Mouse (Mus musculus) left cerebral cortex, adult 2 months (tissue): ENCODE measurements around the gene Nfkbia. TPM values are rescaled to one million over a fixed set of nuclear protein-coding genes. Genes with fewer than 3 reads are reported as not detected.

Source experiments
- DNase-seq, 2 experiments: peaks; one replicate each; pipeline ENCODE4 v3.0.0; 2021 to 2022; ENCODE audit warnings: low spot score in 2 of 2, mixed read lengths in 1 of 2; ENCODE audit errors: extremely low spot score in 1 of 2
- H3K27ac ChIP-seq: fragments of 200-600 bp; 2 replicates; pipeline ENCODE4 v1.8.1; 2022
- H3K4me3 ChIP-seq: fragments of 200-600 bp; 2 replicates; pipeline ENCODE4 v1.8.1; 2022
- CTCF ChIP-seq: fragments of 200-600 bp; IDR thresholded peaks from 2 replicates; pipeline ENCODE4 v1.8.1; 2022; ENCODE audit warnings: antibody characterized with exemption, mild to moderate bottlenecking, moderate library complexity
- intact Hi-C: fragments of 180-260 bp; cut with DNase I; formaldehyde crosslinking; loops from one replicate; pipeline ENCODE4 v1.15.1; 2025
- total RNA-seq, 2 experiments: library from RNA; stranded (reverse); gene quantifications; 2 replicates each; pipeline ENCODE4 v1.2.3; 2021

Gene Nfkbia
- total RNA-seq, 2 experiments from 2014 or later: 33.3 to 53.1 TPM

GRCm38 (mm10) chr12:55478901-55479300, 13.5 kb downstream of the Nfkbia start:
- TF ChIP-seq CTCF: no peak
- intact Hi-C loops: no loop called here
- no peak for DNase-seq

GRCm38 (mm10) chr12:55474209-55474583, 18.3 kb downstream of the Nfkbia start:
- Histone ChIP-seq H3K4me3 (no peak overlapping the region), H3K27ac (peak overlapping the region; percentile 70)
- no peak for DNase-seq
- no peak for TF ChIP-seq CTCF
- intact Hi-C loops: no loop called here

More at GRCm38 (mm10) chr12:55478901-55479300, 13.5 kb downstream of the Nfkbia start:
- H3K27ac ChIP-seq: no peak overlapping the region
- no peak overlapping the region for H3K4me3 ChIP-seq

- no peak overlapping the region for H3K4me3 ChIP-seq
- peak overlapping the region; percentile 70 for H3K27ac ChIP-seq
- no peak for TF ChIP-seq CTCF
- no peak for DNase-seq
- intact Hi-C loops: no loop called here
Measured at GRCm38 (mm10) chr12:55473250-55474208, 18.9 kb downstream of the Nfkbia start.

- intact Hi-C loops: no loop called here
- Histone ChIP-seq H3K27ac (no peak overlapping the region), H3K4me3 (no peak overlapping the region)
- DNase-seq: no peak
- TF ChIP-seq CTCF: no peak
Measured at GRCm38 (mm10) chr12:55471344-55471743, 21.1 kb downstream of the Nfkbia start.

- Histone ChIP-seq H3K4me3 (no peak overlapping the region), H3K27ac (no peak overlapping the region)
- intact Hi-C loops: no loop called here
- TF ChIP-seq CTCF: no peak
- DNase-seq: no peak
Measured at GRCm38 (mm10) chr12:55470442-55470841, 22.0 kb downstream of the Nfkbia start.

GRCm38 (mm10) chr12:55467331-55468180, 24.9 kb downstream of the Nfkbia start:
- Histone ChIP-seq H3K27ac (no peak overlapping the region), H3K4me3 (no peak overlapping the region)
- intact Hi-C loops: no loop called here
- no peak for DNase-seq
- TF ChIP-seq CTCF: no peak

- DNase-seq: no peak
- intact Hi-C loops: no loop called here
- no peak for TF ChIP-seq CTCF
- Histone ChIP-seq H3K4me3 (no peak overlapping the region), H3K27ac (no peak overlapping the region)
Measured at GRCm38 (mm10) chr12:55466816-55467215, 25.6 kb downstream of the Nfkbia start.

GRCm38 (mm10) chr12:55466088-55466701, 26.3 kb downstream of the Nfkbia start:
- no peak for TF ChIP-seq CTCF
- Histone ChIP-seq H3K4me3 (no peak overlapping the region), H3K27ac (no peak overlapping the region)
- peak in 1 of 2 experiments; percentile 27 for DNase-seq
- intact Hi-C loops: no loop called here

GRCm38 (mm10) chr12:55465401-55465983, 27.0 kb downstream of the Nfkbia start:
- Histone ChIP-seq H3K27ac (peak overlapping the region; percentile 65), H3K4me3 (no peak overlapping the region)
- no peak for DNase-seq
- intact Hi-C loops: no loop called here
- no peak for TF ChIP-seq CTCF

- no peak for DNase-seq
Measured at GRCm38 (mm10) chr12:55464846-55465361, 27.5 kb downstream of the Nfkbia start.

More at GRCm38 (mm10) chr12:55464846-55465361, 27.5 kb downstream of the Nfkbia start:
- Histone ChIP-seq H3K27ac (peak overlapping the region; percentile 65), H3K4me3 (no peak overlapping the region)
- no peak for TF ChIP-seq CTCF
- intact Hi-C loops: no loop called here
